Mouse (Mus musculus) spleen, postnatal 14 days (tissue): ENCODE results near the gene Eno1.
"Not testable (repeated sequence)": the region's sequence is repeated elsewhere in the genome, so short reads cannot be mapped to it uniquely, and the experiment has no call there.

Experiments
- DNase-seq, 2 experiments: peaks; one replicate each; pipeline ENCODE4 v3.0.0; 2021 to 2022; ENCODE audit warnings: low spot score in 2 of 2

Eno1 gene

DNA sequence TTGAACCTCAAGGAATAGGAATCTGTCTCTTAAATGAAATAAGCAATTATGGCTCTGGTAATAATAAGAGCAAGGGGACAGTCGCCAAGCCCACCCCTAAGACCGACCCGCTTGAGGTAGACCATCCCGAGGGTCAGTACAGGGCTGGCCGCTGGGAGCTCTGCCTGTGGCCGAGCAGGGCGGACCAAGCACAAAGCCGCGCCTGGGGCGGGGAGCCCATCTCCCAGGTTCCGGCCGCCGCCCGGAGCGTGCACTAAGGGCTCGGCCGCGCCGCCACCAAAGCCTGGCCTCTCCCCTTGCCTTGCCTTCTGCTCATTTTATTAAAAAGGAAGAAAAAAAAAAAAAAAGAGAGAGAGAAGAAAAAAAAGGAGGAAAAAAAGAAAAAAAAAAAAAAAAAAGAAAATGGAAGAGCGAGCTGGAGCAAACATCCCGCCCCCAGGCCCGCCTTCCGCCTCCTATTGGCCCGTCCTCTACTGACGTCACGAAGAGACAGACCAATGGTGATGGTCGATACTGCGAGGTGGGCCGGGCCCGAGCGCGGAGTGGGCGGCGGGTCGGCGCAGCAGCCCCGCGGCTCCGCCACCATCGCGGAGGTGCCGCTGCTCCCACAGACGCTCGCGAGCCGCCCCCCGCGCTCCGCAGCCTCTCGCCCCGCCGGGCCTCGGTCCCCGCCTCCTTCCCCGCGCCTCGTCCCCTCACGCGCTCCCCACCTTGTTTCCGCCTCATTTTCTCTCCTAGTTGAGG, 44.7 kb downstream of the Eno1 start, which contains the start of gene Rere:
Rere (plus strand) TSS at position 629 of the 744 bp plus-strand sequence.
- peak; percentile 98 to 99 for DNase-seq

GRCm38 (mm10) chr4:150281891-150282630, 45.5 kb downstream of the Eno1 start:
- peak in 1 of 2 experiments; percentile 34 for DNase-seq

GRCm38 (mm10) chr4:150282631-150283334, 46.3 kb downstream of the Eno1 start:
- no peak for DNase-seq

GRCm38 (mm10) chr4:150283335-150283638, 46.8 kb downstream of the Eno1 start:
- no peak for DNase-seq

- no peak for DNase-seq
These were observed 47.5 kb downstream of the Eno1 start for GRCm38 (mm10) chr4:150283993-150284392.

DNA sequence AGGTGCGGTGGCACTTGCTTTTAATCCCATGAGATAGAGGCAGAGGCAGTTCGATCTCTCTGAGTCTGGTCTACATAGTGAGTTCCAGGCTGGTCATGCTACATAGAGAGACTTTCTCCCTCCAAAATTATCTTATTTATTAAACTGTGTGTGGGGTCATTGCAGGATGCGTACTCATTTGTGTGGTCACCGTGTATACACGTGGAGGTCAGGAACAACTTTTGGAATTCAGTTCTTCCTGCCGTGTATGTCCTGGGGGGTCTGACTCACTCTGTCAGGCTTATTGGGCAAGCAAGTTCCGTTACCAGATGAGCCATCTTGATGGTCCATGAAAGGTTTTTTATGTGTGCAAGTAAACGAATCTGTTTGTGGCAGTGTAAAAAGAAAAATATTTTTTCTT, 50.5 kb downstream of the Eno1 start:
- DNase-seq, result no peak

- not testable (repeated sequence) for DNase-seq
These were observed 50.9 kb downstream of the Eno1 start for GRCm38 (mm10) chr4:150287463-150287862.

DNA sequence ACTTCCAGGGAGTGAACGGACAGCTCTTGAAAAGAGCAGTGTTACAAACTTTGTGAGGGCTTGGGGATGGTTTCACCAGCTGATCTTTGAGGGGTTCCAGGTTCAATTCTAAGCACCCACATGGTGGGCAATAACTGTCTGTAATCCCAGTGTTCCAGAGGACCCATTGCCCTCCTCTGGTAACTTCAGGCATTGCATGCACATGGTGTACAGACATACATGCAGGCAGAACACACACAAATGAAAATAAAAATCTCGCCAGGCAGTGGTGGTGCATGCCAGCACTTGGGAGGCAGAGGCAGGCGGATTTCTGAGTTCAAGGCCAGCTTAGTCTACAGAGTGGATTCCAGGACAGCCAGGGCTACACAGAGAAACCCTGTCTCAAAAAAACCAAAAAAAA, 55.4 kb downstream of the Eno1 start:
- no peak for DNase-seq

DNA sequence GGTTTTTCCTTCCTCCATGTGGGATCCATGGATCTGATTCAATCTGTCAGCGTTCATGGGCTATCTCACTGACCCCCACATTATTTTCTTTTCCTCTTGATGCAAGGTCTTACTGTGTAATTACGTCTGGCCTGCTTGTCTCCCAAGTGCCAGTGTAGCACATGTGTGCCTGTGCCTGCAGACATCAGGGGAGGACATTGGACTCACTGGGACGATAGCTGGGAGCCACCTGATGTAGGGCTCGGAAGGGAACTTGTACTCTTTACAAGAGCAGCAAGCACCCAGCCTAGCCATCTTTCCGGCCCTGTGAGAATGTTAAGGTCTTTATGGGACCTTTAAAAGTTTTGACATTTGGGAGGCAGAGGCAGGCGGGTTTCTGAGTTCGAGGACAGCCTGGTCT, 58.3 kb downstream of the Eno1 start:
- DNase-seq, result no peak

GRCm38 (mm10) chr4:150295966-150296365, 59.4 kb downstream of the Eno1 start:
- DNase-seq, result no peak
